Mouse (Mus musculus): ENCODE measurements around the gene Tgm7.

- TF ChIP-seq CTCF (conservative IDR thresholded peaks at IDR 0.05 in 1 of 2, IDR thresholded peaks at IDR 0.05 in 1 of 2; ENCODE audit: low read depth in 2 of 2, low read length in 2 of 2) (no peak), MXI1 (IDR thresholded peaks at IDR 0.05; ENCODE audit: low read depth, low read length) (no peak), ZNF384 (IDR thresholded peaks at IDR 0.05; ENCODE audit: low read depth, low read length) (no peak), RAD21 (IDR thresholded peaks at IDR 0.05; ENCODE audit: low read depth, low read length) (no peak), POLR2A (IDR thresholded peaks at IDR 0.05; ENCODE audit: low read depth, low read length) (no peak), USF1 (IDR thresholded peaks at IDR 0.05; ENCODE audit: low read depth, low read length) (no peak)
Observed at GRCm38 (mm10) chr2:121071871-121072270, 37.7 kb downstream of the Tgm7 start.
